Mouse (Mus musculus): ENCODE measurements around the gene Fbxw9.

DNA sequence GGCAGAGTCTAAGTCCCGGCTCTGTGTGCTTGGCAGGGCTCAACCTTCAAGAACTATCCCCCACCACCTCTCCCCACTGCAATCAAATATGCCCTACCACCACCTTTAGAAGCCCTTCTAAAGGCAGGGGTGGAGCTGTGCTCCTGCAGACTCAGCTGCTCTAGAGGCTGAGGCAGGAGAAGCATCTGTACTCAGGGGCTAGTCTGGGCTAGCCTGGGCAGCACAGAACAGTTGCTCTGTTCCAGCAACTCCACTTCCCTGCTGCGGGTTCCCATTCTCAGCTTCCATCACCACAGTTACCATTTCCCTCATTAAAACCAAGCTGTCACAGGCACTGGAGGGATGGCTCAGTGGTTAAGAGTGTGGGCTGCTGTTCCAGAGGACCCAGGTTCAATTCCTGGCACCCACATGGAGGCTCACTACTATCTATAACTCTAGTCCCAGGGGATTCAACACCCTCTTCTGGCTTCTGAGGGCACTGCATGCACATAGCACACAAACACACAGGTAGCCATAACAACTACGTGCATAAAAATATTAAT, 38.3 kb upstream of the Fbxw9 start:
- TF ChIP-seq CTCF (IDR thresholded peaks at IDR 0.05 in 2 of 3, conservative IDR thresholded peaks at IDR 0.05 in 1 of 3; ENCODE audit: control insufficient read depth in 1 of 3, insufficient read depth in 1 of 3, low read depth in 2 of 3, low read length in 3 of 3, poor library complexity in 1 of 3, severe bottlenecking in 1 of 3): peak in 2 of 3 experiments; percentile 6 to 15; a peak in 1 of 6 replicates
- TF ChIP-seq TAL1 (IDR thresholded peaks at IDR 0.05; ENCODE audit: low read length): no peak
- TF ChIP-seq EP300 (IDR thresholded peaks at IDR 0.05; ENCODE audit: low read depth in 1 of 2, low read length in 2 of 2): no peak
